Mouse (Mus musculus): Measurements from ENCODE around the gene Mkrn2.
"Not testable (repeated sequence)": the region's sequence is repeated elsewhere in the genome, so short reads cannot be mapped to it uniquely, and the experiment has no call there.

Gene Mkrn2

GRCm38 (mm10) chr6:115610301-115610700, 8.6 kb downstream of the Mkrn2 start:
- no peak for DNase-seq

- no peak for DNase-seq
These were observed 12.1 kb downstream of the Mkrn2 start for GRCm38 (mm10) chr6:115613793-115614192.

GRCm38 (mm10) chr6:115615983-115616382, 14.3 kb downstream of the Mkrn2 start:
- no peak for DNase-seq

GRCm38 (mm10) chr6:115619818-115620217, 18.1 kb downstream of the Mkrn2 start:
- no peak for DNase-seq

- no peak for DNase-seq
These were observed 19.2 kb downstream of the Mkrn2 start for GRCm38 (mm10) chr6:115620942-115621341.

- no peak for DNase-seq
These were observed 24.4 kb downstream of the Mkrn2 start for GRCm38 (mm10) chr6:115626121-115626520.

- no peak for DNase-seq
These were observed 29.5 kb downstream of the Mkrn2 start for GRCm38 (mm10) chr6:115631056-115631795.

GRCm38 (mm10) chr6:115634015-115634414, 32.3 kb downstream of the Mkrn2 start:
- no peak for DNase-seq

GRCm38 (mm10) chr6:115638188-115638587, 36.5 kb downstream of the Mkrn2 start:
- DNase-seq: not testable (repeated sequence)

- no peak for DNase-seq
These were observed 41.6 kb downstream of the Mkrn2 start for GRCm38 (mm10) chr6:115643315-115643714.

- no peak for DNase-seq
These were observed 48.2 kb downstream of the Mkrn2 start for GRCm38 (mm10) chr6:115649792-115650365.

GRCm38 (mm10) chr6:115650476-115651427, 49.0 kb downstream of the Mkrn2 start:
- peak; percentile 25 for DNase-seq

GRCm38 (mm10) chr6:115651719-115652118, 50.0 kb downstream of the Mkrn2 start:
- peak; percentile 20 for DNase-seq

- DNase-seq: no peak
These were observed 52.2 kb downstream of the Mkrn2 start for GRCm38 (mm10) chr6:115653939-115654338.

- no peak for DNase-seq
These were observed 57.1 kb downstream of the Mkrn2 start for GRCm38 (mm10) chr6:115658802-115659201.

GRCm38 (mm10) chr6:115664268-115664667, 62.6 kb downstream of the Mkrn2 start:
- no peak for DNase-seq

GRCm38 (mm10) chr6:115666641-115667040, 64.9 kb downstream of the Mkrn2 start:
- no peak for DNase-seq

All from embryo, embryonic 11 days (tissue).